Mouse (Mus musculus) adrenal gland (tissue): ENCODE data around the gene Nhlrc4.

Source experiments
- intact Hi-C: fragments of 180-260 bp; cut with DNase I; formaldehyde crosslinking; loops from one replicate; pipeline ENCODE4 v1.15.1; 2025

Gene Nhlrc4

DNA sequence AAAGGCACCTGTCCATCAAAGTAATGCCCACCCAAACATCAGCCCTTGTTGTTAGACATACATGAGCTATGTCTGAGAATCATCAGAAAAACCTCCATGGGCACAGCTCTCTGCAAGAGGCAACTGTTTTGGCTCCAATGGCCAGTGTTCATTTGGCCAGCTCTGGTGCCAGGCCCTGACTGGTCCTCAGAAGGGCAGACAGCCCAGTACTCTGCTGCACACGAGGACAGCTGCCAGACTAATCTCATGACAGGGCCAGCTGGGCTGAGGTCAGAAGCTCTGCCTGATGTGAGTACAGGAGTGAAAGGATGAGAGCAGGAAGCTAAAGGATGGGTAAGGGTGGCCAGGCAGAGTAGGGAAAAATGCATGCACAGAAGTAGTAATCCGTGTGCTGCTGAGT lies 19.4 kb downstream of the Nhlrc4 start:
- intact Hi-C loops = loop anchor here (5.0 kb wide), 1 partner anchor 33 kb away; no protein-coding TSS in a partner anchor

DNA sequence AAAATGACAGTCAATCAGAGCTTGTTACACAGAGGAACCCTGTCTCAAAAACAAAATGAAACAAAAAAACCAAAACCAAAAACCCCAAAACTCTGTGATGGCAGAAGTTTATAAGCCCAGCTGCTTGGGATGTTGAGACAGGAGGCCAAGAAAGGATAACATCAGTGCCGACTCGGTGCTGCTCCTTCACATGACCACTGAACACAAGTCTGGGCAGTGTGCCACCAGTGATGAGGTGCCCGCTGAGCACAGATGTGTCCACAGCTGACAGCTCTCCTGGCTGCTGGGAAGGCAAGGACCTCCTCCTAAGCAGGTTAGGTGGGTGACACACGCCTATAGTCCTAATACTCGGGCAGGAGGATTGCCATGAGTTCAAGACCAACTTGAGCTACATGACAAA lies 22.6 kb downstream of the Nhlrc4 start:
- intact Hi-C loops = no loop called here

DNA sequence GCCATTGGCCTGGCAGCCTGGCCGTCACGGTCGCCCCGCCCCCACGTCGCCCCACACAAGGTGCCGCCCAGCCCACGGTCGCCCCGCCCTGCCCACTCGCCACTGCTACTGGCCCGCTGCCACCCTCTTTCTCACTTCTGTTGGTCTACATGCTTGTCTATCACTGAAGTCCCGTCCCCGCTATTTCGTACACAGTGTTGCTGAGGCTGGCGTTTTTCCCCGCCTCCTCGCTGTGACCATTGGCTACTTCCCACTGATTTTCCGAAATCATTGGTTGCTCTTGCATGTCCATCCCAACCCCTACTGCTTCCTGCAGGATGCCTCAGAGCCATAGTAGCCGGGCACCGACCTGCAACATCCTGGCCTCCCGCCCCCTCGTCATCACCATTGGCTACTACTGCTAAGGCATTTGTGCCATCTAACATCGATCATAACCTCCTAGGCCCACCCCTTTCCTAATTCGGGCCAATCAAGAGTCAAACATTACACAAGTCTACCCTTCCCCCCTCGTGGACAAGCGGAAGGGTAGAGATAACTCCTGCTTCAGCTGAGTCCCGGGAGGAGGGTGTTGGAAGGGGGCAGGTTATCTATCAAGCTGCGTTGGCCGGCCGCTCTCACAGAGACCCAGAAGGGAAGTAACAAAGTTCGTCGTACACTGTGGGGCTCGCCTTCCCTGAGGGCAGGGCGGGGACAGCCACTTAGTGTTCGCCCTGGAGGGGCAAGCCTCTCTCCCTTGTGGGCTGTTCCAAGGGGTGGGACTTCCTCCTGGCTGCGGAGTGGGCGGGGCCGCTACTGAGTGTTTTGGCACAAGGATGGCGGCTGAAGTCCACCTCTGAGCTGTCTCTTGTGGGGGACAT lies 24.7 kb downstream of the Nhlrc4 start:
- intact Hi-C loops = no loop called here

DNA sequence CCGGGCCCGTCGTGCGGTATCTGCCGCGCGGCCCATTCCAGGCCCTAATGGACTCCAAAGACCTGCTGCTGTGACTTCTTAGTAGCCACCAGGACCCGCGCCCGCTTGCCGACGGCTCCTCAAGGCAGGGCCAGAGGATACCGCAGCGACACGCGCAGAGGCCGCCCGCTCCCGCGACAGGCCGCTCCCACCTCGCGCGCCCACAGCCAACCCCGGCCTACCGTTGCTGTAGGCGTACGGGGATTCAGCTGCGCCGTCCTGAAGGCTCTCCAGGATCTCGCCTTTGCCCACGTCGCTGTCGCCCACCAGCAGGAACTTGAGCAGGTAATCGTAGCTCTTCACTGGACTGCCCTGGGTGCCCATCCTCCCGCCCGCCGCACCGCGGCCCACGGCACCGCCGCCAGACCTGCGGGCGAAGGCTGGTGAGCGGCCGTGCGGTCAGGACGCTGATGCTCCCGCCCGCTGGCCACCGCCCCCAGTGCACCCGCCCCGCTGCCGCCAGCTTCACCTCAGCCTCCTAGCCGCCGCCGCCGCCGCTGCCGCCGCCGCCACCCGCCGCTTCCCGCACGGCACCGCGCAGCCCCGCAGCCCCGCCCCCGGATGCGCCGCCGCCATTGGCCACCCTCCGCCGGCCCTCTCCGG lies 25.5 kb downstream of the Nhlrc4 start, which contains the start of gene Rab40c:
Gene Rab40c, minus strand, starts transcription at position 584 of the 642 bp plus-strand sequence.
- intact Hi-C loops = no loop called here

DNA sequence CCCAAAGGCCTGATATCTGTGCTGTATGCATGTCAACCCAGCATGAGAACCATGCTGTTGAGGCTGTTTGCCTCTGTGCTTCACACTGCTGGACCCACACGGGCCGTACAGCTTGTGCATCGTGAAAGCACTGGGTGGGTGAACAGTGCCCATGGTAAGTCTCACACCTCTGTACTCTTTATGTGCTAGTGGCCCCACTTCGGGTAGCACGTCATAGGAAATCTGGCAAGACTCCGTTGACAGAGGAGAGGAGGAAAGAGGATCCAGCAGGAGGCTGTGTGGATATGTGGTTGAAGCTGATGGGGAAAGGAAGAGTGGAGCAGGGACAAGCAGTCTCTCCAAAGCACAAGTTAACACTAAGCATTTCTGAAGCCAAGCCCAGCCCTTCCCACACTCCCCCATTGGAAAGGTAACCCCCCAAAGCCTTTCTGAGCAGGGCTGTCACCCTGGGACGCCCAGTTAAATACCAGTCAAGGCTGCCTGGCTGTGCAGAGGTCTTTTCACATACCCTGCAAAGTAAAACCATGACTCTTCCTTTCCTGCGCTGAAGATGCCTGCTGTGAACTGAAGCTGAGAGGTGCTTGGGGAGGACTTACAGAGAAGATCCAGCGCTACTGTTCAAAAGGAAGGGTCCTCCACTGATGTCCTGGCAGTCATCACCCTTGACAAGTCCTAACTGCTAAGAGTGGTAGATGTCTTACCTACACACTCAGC lies 26.6 kb downstream of the Nhlrc4 start:
- intact Hi-C loops = no loop called here

DNA sequence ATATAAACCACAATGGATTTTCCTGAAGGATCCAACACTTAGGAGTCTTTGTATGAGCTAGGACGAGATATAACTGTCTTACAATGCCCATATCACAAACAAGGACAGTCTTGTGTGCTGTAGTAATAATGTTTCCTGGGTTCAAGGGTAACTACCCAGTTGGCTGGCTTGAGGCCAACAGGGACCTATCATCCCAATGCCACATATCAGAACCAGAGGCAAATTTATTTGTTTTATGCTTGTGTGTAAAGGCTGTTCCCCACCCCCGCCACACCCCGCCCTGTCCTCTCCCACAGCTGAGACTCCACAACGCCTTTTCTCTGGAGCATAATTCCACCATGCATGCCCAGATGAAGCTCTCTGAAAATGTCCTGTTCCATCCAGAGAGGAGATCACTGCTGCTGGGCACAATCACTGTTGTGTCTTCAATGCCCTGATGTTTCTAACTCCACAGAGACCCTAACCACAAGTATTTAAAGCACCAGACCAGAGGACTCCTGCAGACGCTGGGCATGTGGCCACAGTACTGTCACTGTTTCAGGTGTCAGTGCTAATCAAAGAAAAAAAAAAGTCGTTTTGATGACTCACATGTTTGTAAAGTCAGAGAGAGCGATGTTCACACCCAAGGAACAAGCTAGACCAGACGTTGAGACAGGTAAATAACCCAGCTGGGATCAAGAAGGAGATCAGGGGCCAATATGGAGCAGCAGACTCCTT lies 27.7 kb downstream of the Nhlrc4 start:
- intact Hi-C loops = no loop called here

DNA sequence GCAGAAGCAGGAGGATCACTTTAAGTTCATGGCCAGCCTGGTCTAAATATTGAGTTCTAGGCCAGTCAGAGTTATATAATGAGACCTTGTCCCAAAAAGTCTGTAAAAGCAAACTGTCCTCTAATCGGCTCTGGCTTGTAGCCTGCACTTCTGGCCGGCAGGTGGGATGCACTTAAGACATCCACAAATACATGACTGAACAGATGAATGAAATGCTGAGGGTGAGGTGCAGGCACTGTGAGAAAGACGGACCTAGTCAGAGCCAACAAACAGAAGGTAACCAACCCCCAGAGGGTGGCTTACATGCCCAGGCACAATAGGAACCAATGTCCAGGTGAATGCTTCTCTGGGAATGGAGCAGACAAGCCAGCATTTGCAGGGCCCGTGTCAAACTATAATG lies 30.5 kb downstream of the Nhlrc4 start:
- intact Hi-C loops = no loop called here

DNA sequence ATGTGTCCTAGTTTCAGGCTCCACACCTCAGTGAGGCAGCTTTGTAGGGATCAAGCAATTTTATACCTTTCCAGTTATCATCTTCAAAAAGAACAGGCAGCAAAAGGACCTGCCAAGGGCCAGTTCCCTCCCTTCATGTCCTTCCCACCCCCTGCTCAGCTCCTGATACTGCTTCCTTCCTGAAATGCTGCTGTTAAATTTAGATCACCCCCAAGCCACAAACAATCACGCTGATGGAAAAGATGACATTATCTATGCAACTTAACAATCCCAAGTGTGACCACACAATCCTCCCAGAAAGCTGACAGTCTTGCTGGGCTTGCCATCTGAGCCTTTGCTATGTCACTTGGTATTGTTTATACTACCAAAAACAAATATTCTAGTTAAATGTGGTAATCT lies 30.9 kb downstream of the Nhlrc4 start:
- intact Hi-C loops = no loop called here

DNA sequence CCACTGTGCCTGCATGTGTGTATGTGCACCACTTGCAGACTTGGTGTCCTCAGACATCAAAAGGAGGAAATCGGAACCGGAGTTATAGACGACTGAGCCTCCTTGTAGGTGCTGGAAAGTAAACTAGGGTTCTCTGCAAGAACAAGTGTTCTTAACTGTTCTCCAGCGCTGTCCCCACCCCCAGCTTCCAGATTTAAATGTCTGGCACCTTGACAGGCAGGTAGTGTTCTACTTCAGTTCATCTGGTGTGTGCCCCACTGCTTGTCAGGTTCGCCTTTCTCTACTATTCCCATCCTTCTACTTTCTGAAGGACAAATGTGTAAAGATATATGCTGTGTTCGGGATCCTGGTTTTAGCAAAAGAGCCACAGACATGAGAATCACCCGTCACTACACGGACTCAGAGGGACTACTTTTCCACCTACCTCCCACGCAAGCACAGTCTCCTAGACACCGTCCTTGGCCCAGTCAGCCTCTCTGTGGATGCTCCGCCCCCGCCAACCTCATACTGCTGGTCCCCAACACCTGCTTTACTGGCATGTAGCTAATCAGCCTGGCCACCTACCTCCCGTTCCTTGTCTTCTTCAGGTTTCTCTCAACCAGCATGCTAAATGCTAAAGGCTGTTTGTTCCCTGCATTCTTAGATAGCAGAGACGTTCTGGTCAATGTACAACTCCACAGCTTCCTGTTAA lies 31.4 kb downstream of the Nhlrc4 start:
- intact Hi-C loops = no loop called here

DNA sequence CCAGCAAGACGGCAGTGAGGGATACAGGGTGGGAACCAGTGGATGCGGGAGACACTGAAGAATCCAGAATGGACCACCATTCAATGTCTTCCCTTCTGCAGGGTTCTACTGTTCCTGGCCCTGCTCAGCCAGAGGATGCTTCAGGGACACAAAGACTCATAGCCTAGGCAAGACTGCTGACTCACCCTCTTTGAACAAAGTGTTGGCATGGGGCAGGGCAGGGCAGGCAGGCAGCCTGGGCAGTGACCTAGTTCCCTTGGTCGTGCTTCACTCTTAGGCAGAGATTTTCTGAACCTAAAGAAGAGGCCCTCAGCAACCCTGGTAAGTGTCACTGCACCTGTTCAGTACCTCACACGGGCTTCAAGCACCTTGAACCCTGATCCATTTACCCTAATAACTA lies 32.9 kb downstream of the Nhlrc4 start:
- intact Hi-C loops = no loop called here

DNA sequence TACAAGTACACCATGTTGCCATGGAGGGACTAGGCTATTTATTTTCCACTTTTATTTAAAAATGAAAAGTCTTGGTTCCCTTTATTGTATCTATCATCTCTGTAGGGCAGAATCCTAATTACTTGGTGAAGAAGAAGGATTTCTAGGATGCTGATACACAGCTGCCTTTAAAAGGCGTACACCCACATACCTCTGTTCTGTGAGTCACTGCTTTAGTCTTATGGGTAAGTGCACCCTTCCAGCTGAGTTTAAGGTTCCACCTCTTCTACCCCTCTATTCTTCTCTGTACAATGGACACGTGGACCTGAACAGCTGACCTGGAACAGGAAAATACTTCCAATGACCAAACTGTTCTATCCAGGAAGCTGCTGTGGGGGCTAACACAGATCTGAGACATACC lies 37.1 kb downstream of the Nhlrc4 start:
- intact Hi-C loops = no loop called here

DNA sequence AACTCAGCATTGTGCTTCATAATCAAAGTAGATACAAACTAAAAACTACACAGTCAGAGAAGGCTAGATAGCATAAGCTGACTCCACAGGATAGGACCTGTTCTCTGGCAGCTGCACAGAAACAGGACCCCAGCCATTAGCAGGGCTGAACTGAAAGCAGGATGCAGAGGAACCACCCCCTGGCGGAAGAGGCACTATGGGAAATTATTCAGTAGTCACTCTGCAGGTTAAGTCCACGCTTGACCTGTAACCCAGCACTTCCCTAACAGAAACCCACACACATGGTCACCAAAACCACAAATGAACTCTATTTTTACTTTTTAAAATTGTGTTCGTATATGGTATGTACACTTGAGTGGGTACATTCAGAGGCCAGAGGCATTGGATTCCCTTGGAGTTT lies 41.7 kb downstream of the Nhlrc4 start:
- intact Hi-C loops = no loop called here

DNA sequence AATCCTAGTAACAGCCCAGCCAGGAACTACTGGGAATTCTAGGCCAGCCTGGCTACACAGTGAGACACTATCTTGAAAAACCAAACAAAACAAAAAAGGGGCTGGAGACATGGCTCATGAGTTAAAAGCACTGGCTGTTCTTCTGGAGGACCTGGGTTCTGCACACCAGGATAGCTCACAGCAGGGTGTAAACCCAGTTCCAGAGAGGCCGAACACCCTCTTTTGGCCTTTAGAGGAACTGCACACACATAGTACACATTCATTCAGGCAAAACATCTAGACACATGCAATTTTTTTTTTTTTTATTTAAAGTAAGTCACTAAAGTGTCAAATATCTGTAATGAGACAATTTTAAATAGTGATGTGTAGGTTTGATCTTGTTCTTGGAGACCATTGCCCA lies 44.6 kb downstream of the Nhlrc4 start:
- intact Hi-C loops = no loop called here

DNA sequence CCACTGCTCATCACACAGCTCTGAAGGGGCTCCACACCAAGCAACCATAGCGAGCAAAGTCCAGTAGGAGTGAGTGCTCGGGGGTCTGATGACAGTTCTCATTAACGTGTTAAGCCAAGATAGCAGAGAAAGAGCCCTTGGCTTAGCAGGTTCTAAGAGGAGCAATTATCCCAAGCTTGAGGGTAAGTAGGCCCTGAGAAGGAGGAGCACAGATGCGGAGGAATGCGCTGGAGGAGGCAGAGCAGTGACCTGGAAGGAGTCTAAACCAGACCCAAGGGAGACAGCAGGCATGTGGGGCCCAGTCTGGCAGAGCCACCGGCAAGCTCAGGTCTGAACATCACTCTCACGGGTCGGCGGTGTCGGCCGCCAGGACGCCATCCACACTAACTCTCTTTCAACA lies 48.9 kb downstream of the Nhlrc4 start:
- intact Hi-C loops = loop anchor here (10.0 kb wide), 1 partner anchor 199 kb away; the partner anchor contains the start of genes Decr2 and Nme4

DNA sequence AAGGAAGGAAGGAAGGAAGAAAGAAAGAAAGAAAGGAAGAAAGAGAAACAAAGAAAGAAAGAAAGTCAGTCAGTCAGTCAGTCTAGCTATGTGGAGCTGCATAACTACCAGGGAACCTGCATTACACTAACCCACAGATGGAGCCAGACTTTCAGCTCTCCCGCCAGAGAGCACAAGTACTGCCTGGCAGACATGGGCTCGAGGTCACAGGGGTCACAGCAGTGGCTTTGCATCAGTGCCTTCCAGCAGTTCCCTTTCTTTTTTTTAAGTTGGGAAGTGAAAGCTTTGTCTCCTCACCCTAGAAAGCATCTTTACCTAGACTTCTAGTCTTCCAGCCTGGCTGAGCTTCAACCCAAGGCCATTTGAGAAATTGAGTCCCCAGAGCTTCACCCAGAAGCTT lies 49.3 kb downstream of the Nhlrc4 start:
- intact Hi-C loops = loop anchor here (10.0 kb wide), 1 partner anchor 199 kb away; the partner anchor contains the start of genes Decr2 and Nme4

DNA sequence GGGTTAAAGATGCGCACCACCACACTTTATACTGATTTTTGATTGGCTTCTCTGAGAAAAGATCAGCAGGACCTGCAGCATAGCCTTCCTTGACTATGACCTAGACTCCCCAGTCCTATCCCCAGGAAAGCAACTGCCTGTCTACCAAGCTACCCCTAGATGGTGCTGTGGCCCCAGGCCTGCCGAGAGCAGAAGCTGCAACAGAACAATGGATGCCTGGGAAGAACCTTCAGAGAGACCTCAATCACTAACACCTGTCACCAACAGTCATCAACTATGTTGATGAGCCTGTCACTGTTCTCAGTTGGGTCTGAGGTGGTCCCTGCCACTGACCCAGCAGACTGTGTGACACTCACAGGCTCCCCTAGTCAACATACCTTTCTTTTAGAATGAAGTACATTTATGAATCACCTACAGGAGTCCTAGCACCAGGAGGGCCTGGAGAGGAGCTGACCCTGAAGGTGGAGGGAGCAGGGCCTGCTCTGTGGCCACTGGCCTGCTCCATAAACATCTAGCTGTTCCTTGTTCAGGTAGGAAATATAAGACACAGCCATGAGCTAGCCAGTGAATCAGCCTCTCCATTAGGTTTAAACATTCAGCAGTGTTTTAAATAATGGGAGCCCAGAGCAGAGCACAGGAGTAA lies 50.7 kb downstream of the Nhlrc4 start:
- intact Hi-C loops = loop anchor here (5.0 to 10.0 kb wide), 3 partner anchors 33 to 201 kb away; partner anchors contain the start of genes Decr2 and Nme4
